Mouse (Mus musculus) fibroblast of lung, adult 2 months (primary cell): ENCODE data around the gene Gm49380.

Experiments
- DNase-seq: peaks from one replicate; pipeline ENCODE4 v3.0.0-alpha.2; 2011; ENCODE audit warnings: low read depth

Gene Gm49380

GRCm38 (mm10) chr9:44046426-44046825 lies 66.9 kb downstream of the Gm49380 start:
- DNase-seq: no peak

GRCm38 (mm10) chr9:44045884-44046272 lies 67.4 kb downstream of the Gm49380 start:
- DNase-seq: no peak

GRCm38 (mm10) chr9:44045158-44045883 lies 68.0 kb downstream of the Gm49380 start:
- DNase-seq: no peak

- DNase-seq: no peak
Measured at GRCm38 (mm10) chr9:44044426-44045157, 68.7 kb downstream of the Gm49380 start.

GRCm38 (mm10) chr9:44043708-44044425 lies 69.4 kb downstream of the Gm49380 start:
- DNase-seq: no peak

- DNase-seq: no peak
Measured at GRCm38 (mm10) chr9:44042836-44043707, 70.2 kb downstream of the Gm49380 start, which contains the start of gene Thy1. Gene Thy1, plus strand, starts transcription at chr9:44043384.

- DNase-seq: no peak
Measured at GRCm38 (mm10) chr9:44042396-44042680, 71.0 kb downstream of the Gm49380 start.

- no peak for DNase-seq
Measured at GRCm38 (mm10) chr9:44041511-44042395, 71.5 kb downstream of the Gm49380 start.

GRCm38 (mm10) chr9:44037106-44037505 lies 76.2 kb downstream of the Gm49380 start:
- DNase-seq: no peak

- DNase-seq: no peak
Measured at GRCm38 (mm10) chr9:44033957-44034727, 79.2 kb downstream of the Gm49380 start.

- no peak for DNase-seq
Measured at GRCm38 (mm10) chr9:44033317-44033716, 80.0 kb downstream of the Gm49380 start.

- no peak for DNase-seq
Measured at GRCm38 (mm10) chr9:44031946-44032345, 81.4 kb downstream of the Gm49380 start.

GRCm38 (mm10) chr9:44031079-44031478 lies 82.2 kb downstream of the Gm49380 start:
- no peak for DNase-seq

GRCm38 (mm10) chr9:44030646-44031045 lies 82.7 kb downstream of the Gm49380 start:
- no peak for DNase-seq

- DNase-seq: no peak
Measured at GRCm38 (mm10) chr9:44029580-44030236, 83.6 kb downstream of the Gm49380 start.

- DNase-seq: no peak
Measured at GRCm38 (mm10) chr9:44024096-44024495, 89.2 kb downstream of the Gm49380 start.

GRCm38 (mm10) chr9:44022100-44022847 lies 91.0 kb downstream of the Gm49380 start:
- DNase-seq: no peak

- no peak for DNase-seq
Measured at GRCm38 (mm10) chr9:44020001-44020400, 93.3 kb downstream of the Gm49380 start.

- no peak for DNase-seq
Measured at GRCm38 (mm10) chr9:44017846-44018245, 95.5 kb downstream of the Gm49380 start.
